Mouse (Mus musculus) hindlimb bud, embryonic 11.5 days (tissue): ENCODE measurements around the gene Rasgef1b.

Source experiments
- DNase-seq: peaks from one replicate; pipeline ENCODE4 v3.0.0-alpha.2; 2012; ENCODE audit warnings: low read depth, low spot score; ENCODE audit errors: extremely low spot score

The Rasgef1b gene

DNA sequence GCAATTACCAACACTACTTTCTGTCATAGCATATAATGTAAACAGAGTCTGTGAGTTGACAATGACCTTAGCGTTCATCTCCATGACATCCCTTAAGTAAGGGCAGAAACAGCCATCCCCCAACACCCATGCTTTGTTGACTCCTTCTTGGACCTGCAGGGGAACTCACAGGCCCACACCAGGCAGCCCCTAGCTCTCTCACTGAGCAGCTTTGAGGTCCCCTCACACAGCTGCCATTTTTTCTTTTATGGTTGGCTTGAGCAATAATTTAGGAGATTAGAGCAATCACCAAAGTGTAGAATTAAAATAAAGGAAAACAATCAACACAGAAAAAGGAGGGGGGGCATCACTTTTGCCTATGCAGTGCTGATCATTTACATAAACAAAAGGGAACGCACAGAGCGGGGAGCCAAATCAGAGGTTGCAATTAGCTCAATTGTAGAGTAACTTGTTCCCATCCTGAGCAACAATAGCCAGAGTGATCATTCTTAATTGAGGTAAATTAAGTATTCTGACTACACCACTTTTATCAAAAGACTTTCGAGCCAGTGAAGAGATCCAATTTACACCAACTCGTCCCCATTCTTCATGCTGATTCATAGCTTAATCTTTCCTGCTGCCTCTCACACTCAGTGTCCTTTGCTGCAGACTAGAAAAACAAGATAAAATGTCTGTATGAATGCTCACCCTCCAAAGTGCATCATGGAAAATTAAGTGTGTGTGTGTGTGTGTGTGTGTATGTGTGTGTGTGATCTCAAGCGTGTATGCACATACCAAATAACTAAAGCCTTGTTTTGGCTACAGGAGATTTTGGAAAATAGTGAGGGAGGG is 184.0 kb downstream of the Rasgef1b start:
- DNase-seq = no peak

DNA sequence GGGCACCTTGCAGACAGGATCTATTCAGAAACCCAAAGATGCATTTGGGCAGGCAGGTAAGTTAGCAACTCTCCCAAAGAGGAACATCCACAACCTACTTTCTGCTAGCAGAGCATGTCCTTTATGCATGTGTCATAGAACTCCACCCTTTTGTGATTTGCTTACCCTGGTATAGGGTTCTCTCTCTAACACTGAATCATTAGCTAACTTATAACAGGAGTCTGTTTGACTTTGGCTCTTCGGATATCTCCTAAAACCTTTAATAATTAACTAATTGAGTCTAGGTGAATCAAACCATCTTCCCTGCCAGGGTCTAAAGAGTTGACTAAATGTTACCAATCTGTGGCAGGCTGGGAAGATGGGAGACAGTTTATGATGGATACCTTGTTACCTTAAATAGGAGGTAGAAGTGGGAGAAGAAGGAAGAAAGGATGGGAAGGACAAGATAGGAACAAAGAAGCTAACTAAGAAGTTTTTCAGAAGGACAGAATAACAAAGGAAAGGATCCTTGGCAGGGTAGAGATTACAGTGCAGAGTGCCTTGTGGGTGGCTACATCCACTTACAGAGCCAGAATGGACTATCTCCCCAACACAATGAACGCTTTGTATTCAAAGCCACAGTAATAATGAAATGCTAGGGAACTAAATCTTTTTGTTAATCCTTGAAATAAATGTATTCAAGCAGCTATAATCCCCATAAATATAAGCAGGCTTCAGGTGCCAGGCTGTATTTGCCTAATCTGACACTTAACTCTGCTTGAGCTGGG is 186.7 kb downstream of the Rasgef1b start:
- no peak for DNase-seq

DNA sequence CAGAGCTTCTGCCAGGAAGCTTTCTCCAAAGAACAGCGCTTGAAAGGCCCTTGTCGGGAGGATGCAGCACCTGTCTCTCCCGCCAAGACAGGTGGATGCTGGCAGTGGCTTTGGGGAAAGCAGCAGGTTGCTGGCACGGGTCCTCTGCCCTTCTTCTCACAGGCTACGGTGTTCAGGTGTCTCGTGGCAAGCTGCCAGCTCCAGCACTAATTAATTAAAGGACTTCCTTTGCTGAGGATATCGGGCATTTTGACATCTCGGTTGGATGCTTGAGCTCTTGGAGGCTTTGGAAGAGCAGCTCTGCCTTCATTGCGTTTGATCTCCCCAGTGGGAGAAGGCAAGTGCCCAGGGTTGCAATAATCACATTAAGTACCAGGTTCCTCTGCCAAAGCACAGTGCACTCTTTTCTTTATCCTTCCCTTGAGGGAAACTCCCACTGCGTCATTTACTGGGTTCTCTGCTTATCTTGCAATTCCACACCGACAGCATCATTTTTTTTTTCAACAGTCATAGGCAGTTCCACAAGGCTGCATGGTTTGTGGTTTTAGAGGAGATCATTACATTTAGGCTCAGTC is 187.5 kb downstream of the Rasgef1b start:
- no peak for DNase-seq

DNA sequence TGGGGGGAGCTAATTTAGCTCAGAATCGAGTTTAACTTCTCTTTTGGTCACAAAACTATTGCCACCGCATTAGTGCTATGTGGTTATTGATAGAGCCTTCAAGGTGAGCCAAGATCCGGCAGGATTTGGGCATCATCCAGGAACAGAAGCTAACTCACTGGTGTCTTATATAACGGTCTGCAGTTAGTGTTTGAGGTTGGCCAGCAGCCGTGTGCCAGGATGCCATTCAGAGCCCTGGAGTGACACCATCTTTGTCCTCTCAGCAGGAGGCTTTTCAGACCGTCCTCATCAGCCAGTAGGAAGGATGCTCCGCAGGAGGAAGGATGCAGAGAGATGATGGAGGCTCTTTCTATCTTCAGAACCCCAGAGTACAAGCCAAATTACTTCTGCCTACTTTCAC is 195.4 kb downstream of the Rasgef1b start:
- no peak for DNase-seq

DNA sequence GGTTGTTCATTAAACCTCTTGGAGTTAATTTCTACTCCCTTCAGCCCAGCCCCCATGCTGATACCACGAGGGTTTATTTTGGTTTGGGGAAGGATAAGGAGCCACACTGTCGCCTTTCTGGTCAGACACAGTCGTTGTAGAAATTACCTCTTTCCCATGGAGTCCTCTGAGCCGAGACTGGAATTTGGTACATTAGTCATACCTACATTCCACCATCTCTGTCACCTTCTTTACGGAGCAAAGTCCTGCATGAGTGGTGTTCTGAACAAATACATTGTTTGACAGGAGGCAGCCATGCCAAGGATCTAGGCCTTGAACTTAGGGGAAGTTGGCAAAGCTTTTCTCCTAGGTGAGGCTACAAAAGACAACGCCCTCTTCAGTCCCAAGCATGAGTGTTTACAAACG is 202.1 kb downstream of the Rasgef1b start:
- DNase-seq = no peak

DNA sequence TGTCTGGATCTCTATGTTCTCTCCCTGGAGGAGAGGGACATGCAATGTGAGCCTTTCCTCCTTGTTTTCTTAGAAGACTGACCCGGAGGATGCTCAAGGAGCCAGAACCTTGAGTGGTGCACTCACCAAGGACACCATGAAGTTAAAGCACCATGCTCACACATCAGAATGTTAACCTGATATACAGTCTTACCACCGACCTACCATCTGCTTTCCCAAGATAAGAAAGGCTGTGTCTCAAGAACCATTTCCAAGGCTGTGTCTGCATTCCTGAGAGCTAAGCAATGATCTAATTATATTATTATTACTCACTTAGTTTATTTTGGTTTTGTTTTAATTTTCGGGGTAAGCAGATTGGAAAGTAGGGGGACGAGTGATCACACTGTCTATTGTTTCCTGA is 203.2 kb downstream of the Rasgef1b start:
- DNase-seq = no peak

DNA sequence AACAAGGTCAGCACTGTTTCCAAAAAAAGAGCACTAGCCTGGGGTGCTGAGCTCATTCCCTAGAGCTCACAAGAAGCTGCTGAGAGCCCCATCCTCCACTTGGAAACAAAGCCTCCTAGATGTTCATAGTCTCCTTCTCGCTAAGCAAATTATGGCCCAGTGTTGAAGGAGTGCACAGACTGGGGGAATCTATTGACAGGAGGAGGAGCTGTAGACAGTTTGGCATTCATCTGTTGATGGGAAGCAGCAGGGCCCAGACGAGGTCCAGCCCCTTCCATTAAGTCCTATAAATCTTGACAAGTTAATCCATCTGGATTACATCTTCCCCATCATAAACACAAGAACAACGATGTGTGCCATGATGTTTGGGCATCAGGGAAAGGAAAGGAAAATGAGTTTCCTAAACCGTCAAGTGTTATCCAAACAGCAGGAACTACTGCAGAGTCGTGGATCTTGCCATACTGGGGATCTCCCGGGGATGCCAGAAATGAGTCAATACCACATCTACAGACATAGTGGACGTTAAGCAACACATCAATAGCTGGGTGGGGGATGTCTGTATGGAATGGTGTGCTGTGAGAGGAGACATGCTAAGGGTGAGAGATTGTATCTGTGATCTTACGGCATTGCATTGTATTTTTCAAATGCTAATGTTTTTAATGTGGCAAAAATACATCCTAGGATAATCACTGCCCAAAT is 206.1 kb downstream of the Rasgef1b start:
- DNase-seq = peak; percentile 26

DNA sequence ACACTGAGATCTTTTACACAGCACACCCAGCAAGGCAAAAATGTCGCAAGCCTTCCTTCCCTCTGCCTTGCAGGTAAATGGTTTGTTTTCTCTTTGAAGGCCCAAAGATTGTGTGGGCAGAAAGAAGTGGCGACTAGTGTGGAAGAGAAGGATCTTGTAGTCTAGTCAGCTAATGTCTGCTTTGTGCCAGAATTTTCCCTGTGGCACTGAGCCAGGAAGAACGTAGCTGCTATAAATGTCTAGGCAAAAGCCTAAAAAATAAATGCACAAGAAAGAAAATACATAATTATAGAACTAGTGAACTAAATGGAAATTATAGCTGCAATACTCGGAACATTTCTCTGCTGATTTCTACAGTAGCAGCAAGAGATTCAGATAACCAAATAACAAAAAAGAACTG is 207.5 kb downstream of the Rasgef1b start:
- no peak for DNase-seq

DNA sequence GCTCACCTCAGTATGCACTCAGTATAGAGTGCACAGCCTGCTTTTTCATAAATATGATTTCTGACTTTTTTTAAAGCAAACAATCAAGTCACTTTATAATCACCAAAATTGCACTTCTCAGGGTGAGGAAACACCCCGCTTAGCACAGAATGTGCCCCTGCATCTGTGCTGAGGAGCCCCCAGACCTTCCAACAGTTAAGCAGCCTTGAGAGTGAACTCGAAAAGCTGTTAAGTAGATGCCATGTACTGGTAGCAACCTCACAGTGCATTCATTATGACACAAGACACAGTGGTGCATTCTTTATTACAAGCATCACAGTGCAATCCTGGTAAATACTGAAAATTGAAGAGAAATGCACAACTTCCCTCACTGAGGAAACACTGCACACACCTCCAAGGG is 209.3 kb downstream of the Rasgef1b start:
- no peak for DNase-seq

DNA sequence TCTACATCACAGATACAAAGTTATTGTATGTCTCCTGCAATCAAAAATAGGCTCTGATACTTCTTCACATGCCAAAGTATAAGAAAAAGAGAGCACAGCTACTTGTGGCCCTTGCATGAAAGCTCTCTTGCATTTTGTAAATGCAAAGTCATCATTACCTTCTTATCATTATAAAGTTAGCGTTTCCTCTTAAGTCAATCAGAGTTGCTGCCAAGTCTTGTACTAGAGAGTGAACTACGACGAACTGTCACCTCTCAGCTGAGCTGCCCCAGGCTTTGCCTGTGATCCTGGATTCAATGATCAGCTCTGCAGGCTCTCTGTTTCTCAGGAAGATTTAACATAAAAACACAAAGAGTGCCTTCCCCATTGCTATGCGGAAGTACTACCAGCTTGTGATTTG is 209.8 kb downstream of the Rasgef1b start:
- no peak for DNase-seq

DNA sequence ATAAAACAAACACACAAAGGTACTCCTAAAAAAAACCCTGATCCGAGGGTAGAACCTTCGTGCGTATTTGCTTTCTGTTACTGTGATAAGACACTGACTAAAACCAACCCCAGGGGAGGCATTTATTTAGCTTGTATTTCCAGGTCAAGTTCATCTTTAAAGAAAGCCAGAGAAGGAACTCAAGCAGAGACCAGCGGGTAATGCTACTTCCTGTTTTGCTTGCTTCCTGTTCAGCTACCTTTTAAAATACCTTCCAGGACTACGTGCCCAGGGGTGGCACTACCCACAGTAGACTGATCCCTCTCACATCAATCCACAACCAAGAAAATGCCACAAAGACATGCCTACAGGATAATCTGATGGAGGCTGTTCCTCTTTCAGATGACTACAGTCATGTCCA is 212.7 kb downstream of the Rasgef1b start:
- no peak for DNase-seq

DNA sequence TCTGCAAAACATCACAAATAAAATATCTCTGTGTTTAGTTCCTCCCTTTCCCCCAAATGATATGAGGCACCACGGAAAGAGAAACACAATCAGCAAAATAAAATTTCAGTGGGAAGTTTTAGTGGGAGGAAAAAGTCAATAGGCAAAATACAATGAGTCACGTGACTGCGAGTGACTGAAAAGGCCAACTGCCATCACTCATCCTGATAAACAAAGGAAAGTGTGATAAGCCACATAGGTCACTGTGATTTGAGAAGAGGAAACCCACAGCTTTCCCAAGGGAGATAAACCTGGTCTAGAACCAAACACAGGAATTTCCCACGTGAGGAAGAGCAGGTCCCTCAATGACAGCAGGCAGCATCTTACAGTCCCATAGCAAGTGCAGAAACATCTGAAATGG is 213.1 kb downstream of the Rasgef1b start:
- no peak for DNase-seq

DNA sequence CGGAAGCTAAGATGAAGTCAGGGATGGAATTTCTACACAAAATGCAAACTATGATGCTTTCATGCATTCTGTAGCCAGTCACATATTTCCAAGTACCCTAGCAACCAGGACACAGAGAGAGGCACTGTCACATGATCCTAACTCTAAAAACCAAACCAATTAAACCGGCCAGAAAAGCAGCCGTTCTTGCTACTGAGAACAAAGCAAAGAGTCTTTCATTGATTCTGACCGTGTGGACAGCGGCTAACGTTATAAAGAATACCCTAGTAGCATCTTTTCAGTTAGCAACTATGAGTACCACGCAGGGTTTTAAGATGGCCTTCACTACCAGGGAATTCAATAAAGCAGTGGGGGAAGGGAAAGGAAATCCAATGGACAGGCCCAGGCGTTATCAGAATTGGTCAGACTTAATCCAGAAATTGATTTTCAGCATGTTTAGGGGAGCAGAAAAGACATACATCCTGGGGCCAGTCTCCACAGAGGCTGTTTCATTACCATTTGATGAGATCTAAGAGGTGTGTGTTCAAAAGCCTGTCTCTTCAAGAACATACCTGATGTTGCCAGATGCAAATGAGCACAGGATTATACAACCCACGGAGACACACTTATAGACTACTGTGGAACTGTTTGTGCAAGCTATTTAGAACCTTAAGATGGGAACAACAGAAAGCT is 215.5 kb downstream of the Rasgef1b start:
- no peak for DNase-seq

DNA sequence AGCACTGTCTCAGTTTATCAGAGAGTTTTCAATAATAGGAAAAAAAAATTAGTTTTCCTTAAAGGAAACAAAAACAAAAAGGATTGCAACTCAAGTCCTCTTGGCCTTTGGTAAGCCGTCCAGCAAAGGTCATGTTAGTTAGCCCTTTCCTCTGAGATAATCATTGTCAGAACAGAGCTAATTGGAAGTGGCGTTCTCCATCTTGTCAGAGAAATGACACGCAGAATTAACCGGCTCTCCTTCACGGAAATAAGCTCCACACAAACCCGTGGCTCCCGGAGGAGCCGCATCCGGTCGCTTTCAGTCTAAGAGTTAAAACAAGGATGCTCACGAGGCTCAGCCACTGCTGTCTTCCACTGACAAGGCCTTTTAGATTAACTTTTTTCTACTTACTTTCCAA is 217.8 kb downstream of the Rasgef1b start:
- DNase-seq = no peak

DNA sequence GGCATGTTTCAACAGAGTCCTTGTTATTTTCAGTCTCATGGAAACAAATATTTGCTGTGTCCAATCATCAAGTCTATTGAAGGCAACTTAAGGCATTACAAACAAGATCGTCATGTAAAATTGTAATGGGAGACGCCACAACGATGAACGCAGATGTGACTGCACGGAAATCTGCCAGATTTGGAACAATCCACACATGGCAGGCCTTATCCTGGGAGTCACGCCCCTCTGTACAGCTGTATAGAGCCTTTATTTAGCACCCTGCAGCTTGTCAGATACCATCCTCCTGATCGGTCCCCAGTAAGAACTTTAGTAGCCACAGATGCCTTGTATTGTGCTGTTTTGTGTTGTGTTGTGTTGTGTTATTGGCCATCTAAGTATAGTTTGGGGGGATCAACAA is 222.8 kb downstream of the Rasgef1b start:
- DNase-seq = no peak

DNA sequence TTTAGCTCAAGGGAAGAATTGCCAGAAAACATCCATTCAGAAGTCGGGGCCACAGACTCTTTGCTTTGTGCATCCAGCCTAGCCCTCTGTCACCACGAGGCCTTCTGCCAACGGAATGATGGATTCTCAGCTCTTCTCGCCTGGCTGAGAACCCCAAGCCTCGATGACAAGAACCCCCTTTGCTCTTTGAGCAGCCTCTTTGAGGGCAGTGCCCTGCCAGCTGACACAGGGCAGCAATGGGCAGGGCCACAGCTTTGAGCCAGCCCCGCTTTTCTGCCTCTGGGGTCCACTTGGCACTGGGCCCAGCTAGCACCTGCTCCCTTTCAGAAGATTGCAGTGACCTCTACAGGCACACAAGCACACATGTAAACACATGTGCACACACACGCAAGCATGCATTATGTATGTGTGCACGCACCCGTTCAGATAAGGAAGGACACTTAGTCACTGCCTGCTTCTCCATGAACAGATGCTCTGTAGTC is 224.5 kb downstream of the Rasgef1b start:
- no peak for DNase-seq

DNA sequence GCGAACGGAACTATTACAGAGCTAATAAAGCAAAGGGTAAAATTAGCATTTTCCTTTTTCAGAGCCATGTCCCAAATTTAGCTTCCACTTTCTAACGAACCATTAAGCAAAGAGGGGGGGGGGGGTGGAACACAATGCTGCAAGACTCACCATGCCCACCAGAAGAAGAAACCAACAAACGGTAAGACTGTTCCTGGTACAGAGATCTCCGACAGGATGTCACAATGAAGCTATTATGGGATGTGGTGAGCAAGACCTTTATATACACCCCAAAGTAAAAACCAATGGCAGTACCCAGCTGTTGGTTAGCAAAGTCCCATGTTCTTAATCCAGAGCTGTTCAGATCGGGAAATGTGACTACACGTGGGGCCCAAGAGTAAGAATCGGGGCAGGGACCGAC is 226.2 kb downstream of the Rasgef1b start:
- no peak for DNase-seq

DNA sequence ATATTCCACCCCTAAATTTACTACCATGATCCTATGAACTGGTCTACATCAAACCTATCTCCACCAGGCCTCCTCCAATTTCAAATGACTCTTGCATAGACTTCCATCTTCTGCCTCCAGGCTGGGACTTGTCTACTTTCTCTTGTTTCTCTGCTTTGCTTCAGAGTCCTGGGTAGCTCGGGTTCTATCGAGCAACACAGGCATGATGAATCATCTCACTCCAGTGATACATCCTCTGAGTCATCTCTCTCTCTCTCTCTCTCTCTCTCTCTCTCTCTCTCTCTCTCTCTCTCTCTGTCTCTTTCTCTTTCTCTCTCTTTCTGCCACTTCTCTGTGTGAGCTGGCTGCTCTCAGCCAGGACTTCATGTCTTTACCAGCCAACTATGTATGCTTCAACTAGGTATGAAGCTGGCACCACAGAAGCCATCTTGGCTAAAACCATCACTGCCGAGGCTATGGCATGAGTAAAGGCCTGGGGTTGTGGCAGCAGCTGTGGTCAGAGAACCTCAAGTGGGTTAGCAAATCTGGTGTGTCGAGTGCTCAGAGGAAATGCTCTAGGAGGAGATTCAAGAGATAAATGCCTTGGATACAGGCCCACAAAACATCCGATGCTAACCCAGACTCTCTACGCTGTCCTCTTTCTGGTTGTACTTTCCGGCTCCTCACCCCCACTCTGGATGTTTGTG is 229.3 kb downstream of the Rasgef1b start:
- DNase-seq = no peak

DNA sequence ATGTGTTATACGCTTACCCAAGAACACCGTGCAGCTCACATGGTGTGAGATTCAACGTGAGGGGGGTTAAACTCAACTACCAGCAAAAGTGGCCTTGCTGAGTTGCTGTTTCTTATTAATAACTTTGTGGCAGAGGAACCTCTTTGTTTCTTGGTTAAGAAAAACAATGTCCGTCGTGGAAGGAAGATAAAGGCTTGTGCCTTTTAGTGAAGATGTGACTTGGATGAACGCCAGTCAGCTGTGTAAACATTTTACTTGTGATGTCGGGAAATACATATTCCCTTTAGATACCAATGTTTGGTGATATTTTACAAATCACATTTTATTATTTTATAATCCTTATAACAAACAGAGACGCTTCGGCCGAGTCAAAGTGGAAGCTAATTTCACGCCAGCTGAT is 231.0 kb downstream of the Rasgef1b start:
- no peak for DNase-seq
